ENCODE assay signal across 23 mouse cellular contexts in the genomic region with DNA sequence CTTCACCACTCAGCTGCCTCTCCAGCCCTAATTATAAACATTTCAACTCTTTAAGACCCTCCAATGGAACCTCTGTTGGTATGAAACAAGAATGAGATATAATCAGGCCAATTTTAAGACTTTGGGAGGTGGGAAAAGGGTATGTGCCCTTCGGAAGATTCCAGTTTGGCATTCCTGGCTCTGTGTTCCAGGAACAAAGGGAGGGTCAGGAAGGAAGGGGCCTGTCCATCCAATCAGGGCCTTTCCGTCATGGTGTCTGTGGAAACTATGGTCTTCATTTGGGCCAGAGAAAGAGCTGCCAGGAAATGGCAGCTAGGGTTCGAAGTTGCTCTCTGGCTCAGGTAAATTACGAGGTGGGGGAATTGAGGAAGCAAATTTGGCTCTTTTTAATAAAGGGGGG. TPM values are rescaled to one million over a fixed set of nuclear protein-coding genes. Genes with fewer than 3 reads are reported as not detected.
A peak's percentile ranks its signal among the peaks of the same experiment; 100 is the strongest.
DNase-seq lines count a peak whose midpoint lies in the region; ATAC-seq and TF ChIP-seq lines count a peak whose summit lies in the region.
"Had no signal": no experiment of that assay in that cellular context is flagged by ENCODE, and none has a peak within 500 bp of the region (broad histone marks: within the 10 kb centered on the region; RNA-seq: fewer than 3 reads in every experiment).

No protein-coding gene starts in this region.

- intact Hi-C loops in gastrocnemius, adult 2 months (cut with DNase I) = no loop called here
- intact Hi-C loops in heart, postnatal 25 days (cut with DNase I) = no loop called here

- TF ChIP-seq CTCF in gastrocnemius, adult 2 months (IDR thresholded peaks at IDR 0.05) = no peak
- no peak for TF ChIP-seq CTCF in lung, adult 2 months (IDR thresholded peaks at IDR 0.05; ENCODE audit: insufficient read depth, low read length)

- 83% methylated on average over 4 of the region's 4 CpGs for WGBS in heart, embryonic 11.5 days (ENCODE audit: insufficient replicate concordance)
- 82% methylated on average over 4 of the region's 4 CpGs for WGBS in heart, embryonic 16.5 days
- 67% methylated on average over 4 of the region's 4 CpGs for WGBS in lung, adult 2 months

- H3K27ac ChIP-seq in gastrocnemius, adult 2 months = peak overlapping the region; percentile 61; the same call in 1 of the 2 replicates
- H3K27ac ChIP-seq in heart, embryonic 11.5 days (ENCODE audit: low read depth, low read length) = 0 out of 2 replicates have a peak overlapping the region, but pooled peaks have one; percentile 13
- peak overlapping the region; percentile 92 for H3K27ac ChIP-seq in heart, embryonic 16.5 days (ENCODE audit: low read length)
- H3K27ac ChIP-seq: embryonic facial prominence, embryonic 10.5 days; forebrain, embryonic 13.5 days; hindbrain, embryonic 12.5 days had no signal

- no peak for TF ChIP-seq POLR2A in lung, adult 2 months (IDR thresholded peaks at IDR 0.05; ENCODE audit: borderline replicate concordance, extremely low read depth, low read depth, low read length)

- no peak for DNase-seq in gastrocnemius, adult 2 months
- DNase-seq in gastrocnemius, postnatal 25 days = no peak
- no peak for DNase-seq in heart, postnatal 25 days (ENCODE audit: low spot score)
- DNase-seq in heart, adult 18-20 months = no peak
- DNase-seq in lung, postnatal 25 days (ENCODE audit: low spot score) = peak; percentile 54
- DNase-seq in lung, adult 2 months = no peak
- DNase-seq: adrenal gland, adult 8-10 months; adrenal gland, postnatal 36 days; B cell, adult 2 months; cerebellum, adult 2 months; cerebellum, postnatal 10 days; forebrain, postnatal 0 days; gastrocnemius, postnatal 36 days had no signal

- ATAC-seq in heart, embryonic 11.5 days (replicated peaks; ENCODE audit: insufficient number of reproducible peaks, low FRiP score, low TSS enrichment) = no peak
- ATAC-seq in heart, embryonic 16.5 days (replicated peaks; ENCODE audit: extremely low read depth, insufficient read depth, low FRiP score) = no peak
- ATAC-seq: CD4-positive, CD25-positive, alpha-beta regulatory T cell, adult 4 months; forebrain, embryonic 13.5 days; forebrain, postnatal 0 days; hindbrain, embryonic 16.5 days; inflammation-experienced regulatory T-cells, adult 6 months; intestine, postnatal 0 days had no signal

- no peaks in the 10 kb centered on the region for H3K36me3 ChIP-seq in heart, embryonic 11.5 days (ENCODE audit: control insufficient read depth, insufficient read depth, low read length)
- H3K36me3 ChIP-seq in heart, embryonic 16.5 days (ENCODE audit: control insufficient read depth, insufficient read depth) = no peaks in the 10 kb centered on the region
- H3K36me3 ChIP-seq: embryonic facial prominence, embryonic 10.5 days; hindbrain, embryonic 12.5 days had no signal

- H3K27me3 ChIP-seq in heart, embryonic 11.5 days (ENCODE audit: control insufficient read depth, insufficient read depth, low read length) = no peaks in the 10 kb centered on the region
- H3K27me3 ChIP-seq in heart, embryonic 16.5 days (ENCODE audit: control insufficient read depth, insufficient read depth, low read length) = no peaks in the 10 kb centered on the region
- H3K27me3 ChIP-seq: forebrain, embryonic 13.5 days; hindbrain, embryonic 12.5 days had no signal

- no peak overlapping the region for H3K4me3 ChIP-seq in gastrocnemius, adult 2 months
- H3K4me3 ChIP-seq in heart, embryonic 11.5 days (ENCODE audit: low read depth, low read length) = no peak overlapping the region
- no peak overlapping the region for H3K4me3 ChIP-seq in heart, embryonic 16.5 days (ENCODE audit: low read length)
- H3K4me3 ChIP-seq in lung, adult 2 months (replicated peaks; ENCODE audit: extremely low read depth, low read depth, low read length) = no peak overlapping the region
- H3K4me3 ChIP-seq: embryonic facial prominence, embryonic 10.5 days; forebrain, embryonic 13.5 days; hindbrain, embryonic 12.5 days had no signal

- no peak overlapping the region for H3K4me2 ChIP-seq in heart, embryonic 11.5 days
- no peak overlapping the region for H3K4me2 ChIP-seq in heart, embryonic 16.5 days (ENCODE audit: low read depth, low read length)
- H3K4me2 ChIP-seq: forebrain, embryonic 13.5 days; hindbrain, embryonic 12.5 days had no signal

- no peaks in the 10 kb centered on the region for H3K9me3 ChIP-seq in heart, embryonic 11.5 days (replicated peaks; ENCODE audit: control insufficient read depth, low read length)
- no peaks in the 10 kb centered on the region for H3K9me3 ChIP-seq in heart, embryonic 16.5 days (replicated peaks; ENCODE audit: control insufficient read depth, low read length)
- H3K9me3 ChIP-seq: embryonic facial prominence, embryonic 10.5 days; forebrain, embryonic 13.5 days; G1E; hindbrain, embryonic 12.5 days had no signal

- no peak overlapping the region for H3K9ac ChIP-seq in heart, embryonic 11.5 days (ENCODE audit: low read depth, low read length)
- no peak overlapping the region for H3K9ac ChIP-seq in heart, embryonic 16.5 days (ENCODE audit: low read length)
- H3K9ac ChIP-seq: forebrain, embryonic 13.5 days; forebrain, postnatal 0 days; hindbrain, embryonic 12.5 days had no signal

- H3K4me1 ChIP-seq in heart, embryonic 11.5 days (ENCODE audit: control insufficient read depth, insufficient read depth, low read length) = peaks cover 40% of the 10 kb centered on the region
- H3K4me1 ChIP-seq in heart, embryonic 16.5 days (ENCODE audit: control insufficient read depth, insufficient read depth, low read length) = peaks cover 48% of the 10 kb centered on the region
- H3K4me1 ChIP-seq in lung, adult 2 months (ENCODE audit: control insufficient read depth, insufficient read depth, low read length) = peaks cover 33% of the 10 kb centered on the region
- H3K4me1 ChIP-seq: forebrain, embryonic 13.5 days; hindbrain, embryonic 12.5 days had no signal

RNA-seq across cellular contexts. Expression of gene Ehd4, which starts 46.3 kb away (rescaled TPM):
- 10 to 100 TPM; 19.5 to 31.7 TPM for total RNA-seq in gastrocnemius, adult 2 months (2021)
- 10 to 100 TPM; 36.0 to 56.6 TPM for total RNA-seq in gastrocnemius, postnatal 25 days (2021)
- 97.3 and 113 TPM in 2 replicates for polyA plus RNA-seq in heart, embryonic 11.5 days (2014; fragmentation: Nextera tagmentation; extraction: Ambion mirVana)
- total RNA-seq in heart, postnatal 25 days (2021) = 100 to 1,000 TPM; 377 to 459 TPM
- 163 and 195 TPM in 2 replicates for polyA plus RNA-seq in heart, embryonic 16.5 days (2015; fragmentation: Nextera tagmentation; extraction: Ambion mirVana)
- total RNA-seq in heart, adult 18-20 months (2021) = 100 to 1,000 TPM; 382 to 400 TPM
- 236 and 247 TPM in 2 replicates for polyA plus RNA-seq in lung, adult 2 months (2012; rRNA removed)

Comparison
In these comparisons a context has a peak if more than half of its experiments do, and no peak if none do; other contexts are left out.
1. H3K27ac ChIP-seq: peak in every context shown above with its lines; median percentile 92 in heart, embryonic 16.5 days; 61 in gastrocnemius, adult 2 months; 13 in heart, embryonic 11.5 days.
2. RNA of gene Ehd4, which starts 46.3 kb away (total RNA-seq): 377 to 459 TPM in heart, postnatal 25 days and 382 to 400 TPM in heart, adult 18-20 months; 36.0 to 56.6 TPM in gastrocnemius, postnatal 25 days and 19.5 to 31.7 TPM in gastrocnemius, adult 2 months; every median in the first group is over 4 times any median in the second.